Mouse (Mus musculus) midbrain, embryonic 14.5 days (tissue): ENCODE measurements around the gene Ryr1. TPM values are rescaled to one million over a fixed set of nuclear protein-coding genes. Genes with fewer than 3 reads are reported as not detected.
A peak's percentile ranks its signal among the peaks of the same experiment; 100 is the strongest.

ENCODE experiments used
- ATAC-seq: fragments of 200-750 bp; cut with Nextera tagmentation; 2 replicates; pipeline ENCODE4 v1.8.0; 2017; ENCODE audit warnings: moderate number of reproducible peaks, moderate library complexity; ENCODE audit not compliant: low FRiP score, low TSS enrichment
- DNase-seq: peaks from one replicate; pipeline ENCODE4 v3.0.0-alpha.2; 2015
- H3K27ac ChIP-seq: fragments of 300-500 bp; sonication (generic); replicated peaks from 2 replicates; pipeline ENCODE4 v1.5.1; 2014; ENCODE audit warnings: mild to moderate bottlenecking, low read depth, low read length, moderate library complexity
- H3K27me3 ChIP-seq: fragments of 300-500 bp; sonication (generic); 2 replicates; pipeline ENCODE4 v1.6.1; 2014; ENCODE audit warnings: low read length, control low read depth, mixed read lengths; ENCODE audit not compliant: control insufficient read depth, insufficient read depth
- H3K36me3 ChIP-seq: fragments of 300-500 bp; sonication (generic); 2 replicates; pipeline ENCODE4 v1.6.1; 2014; ENCODE audit warnings: low read length, control low read depth; ENCODE audit not compliant: control insufficient read depth, insufficient read depth
- H3K4me1 ChIP-seq: fragments of 300-500 bp; sonication (generic); 2 replicates; pipeline ENCODE4 v1.6.1; 2014; ENCODE audit warnings: mild to moderate bottlenecking, antibody characterized with exemption, low read length, control low read depth; ENCODE audit not compliant: control insufficient read depth, insufficient read depth
- H3K4me2 ChIP-seq: fragments of 300-500 bp; sonication (generic); 2 replicates; pipeline ENCODE4 v1.6.1; 2014; ENCODE audit warnings: mild to moderate bottlenecking, low read length, moderate library complexity
- H3K4me3 ChIP-seq: fragments of 300-500 bp; sonication (generic); replicated peaks from 2 replicates; pipeline ENCODE4 v1.5.1; 2014; ENCODE audit warnings: low read depth, low read length
- H3K9ac ChIP-seq: fragments of 300-500 bp; sonication (generic); replicated peaks from 2 replicates; pipeline ENCODE4 v1.6.1; 2014; ENCODE audit warnings: mild to moderate bottlenecking, low read length, moderate library complexity
- H3K9me3 ChIP-seq: fragments of 300-500 bp; sonication (generic); 2 replicates; pipeline ENCODE4 v1.6.1; 2016; ENCODE audit warnings: low read length, control low read depth, mixed read lengths; ENCODE audit not compliant: control insufficient read depth
- WGBS: fragments of 180-500 bp; shearing (Covaris S2); extraction: QIAGEN DNeasy Blood & Tissue Kit; methylation state at CpG from one replicate; pipeline ENCODE4 v1.1.7; 2014; 5-methylcytosine and 5-hydroxymethylcytosine counted together
- microRNA counts: library from miRNA; unstranded; fragments of <30 nt; microRNA quantifications from one replicate; lab custom pipeline; 2016
- microRNA-seq: library from miRNA; unstranded; fragments of <30 nt; microRNA quantifications from one replicate; pipeline ENCODE4, GENCODE M21; 2016
- polyA plus RNA-seq: library from polyadenylated mRNA; unstranded; fragments of >200 nt; fragmentation: Nextera tagmentation; extraction: Ambion mirVana; gene quantifications from 2 replicates; pipeline ENCODE4 v1.2.1, GENCODE M21; 2014

Gene Ryr1
- polyA plus RNA-seq, 1 experiment from 2014 or later = 5.2 TPM

DNA sequence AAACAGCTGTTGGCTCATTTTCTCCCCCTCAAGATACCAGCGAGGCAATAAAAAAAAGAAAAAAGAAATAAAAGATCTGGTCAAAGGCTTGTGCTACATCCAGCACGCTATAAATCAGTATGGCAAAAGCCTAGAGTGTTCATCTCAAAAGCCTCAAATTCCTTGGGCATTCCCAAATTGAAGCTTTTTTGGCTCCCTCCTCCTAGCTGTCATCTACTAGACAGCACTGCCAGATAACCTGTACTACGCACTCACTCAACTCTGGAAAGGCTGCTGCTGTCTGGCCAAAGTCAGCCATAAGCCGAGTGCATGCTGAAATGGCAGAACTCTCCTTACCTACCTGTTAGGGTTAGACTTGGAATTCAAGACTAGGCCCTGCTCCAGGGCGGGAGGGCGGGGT, 167.7 kb downstream of the Ryr1 start:
- H3K4me1 ChIP-seq = peaks cover 33% of the 10 kb centered on the region

DNA sequence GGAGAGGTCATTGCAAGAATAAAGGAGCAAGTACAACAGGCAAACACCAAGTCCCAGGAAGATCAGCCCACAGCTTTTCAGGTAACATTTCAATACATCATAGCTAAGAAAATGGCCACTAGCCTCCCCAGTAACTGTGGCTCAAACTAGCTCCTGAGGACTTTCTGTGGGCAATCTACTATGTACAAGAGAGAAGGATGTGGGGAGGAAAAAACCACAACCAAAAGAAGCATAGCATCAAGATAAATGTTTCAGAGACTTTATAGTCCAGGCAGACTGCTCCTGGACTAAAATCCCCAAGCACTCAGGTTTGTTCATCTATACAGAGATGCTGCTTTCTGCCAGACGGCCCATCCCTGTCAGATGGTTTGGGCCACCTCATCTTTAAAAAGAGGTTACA, 168.7 kb downstream of the Ryr1 start:
- 93% methylated on average over 1 of the region's 1 CpGs for WGBS
- Histone ChIP-seq H3K27me3 (no peaks in the 10 kb centered on the region), H3K4me3 (no peak overlapping the region), H3K4me1 (peaks cover 31% of the 10 kb centered on the region), H3K4me2 (no peak overlapping the region), H3K9me3 (no peaks in the 10 kb centered on the region), H3K27ac (no peak overlapping the region), H3K36me3 (no peaks in the 10 kb centered on the region), H3K9ac (no peak overlapping the region)
- ATAC-seq = no peak
- no peak for DNase-seq

More for the DNA sequence above, 167.7 kb downstream of the Ryr1 start:
- Histone ChIP-seq H3K9me3 (no peaks in the 10 kb centered on the region), H3K27ac (no peak overlapping the region), H3K4me2 (no peak overlapping the region), H3K27me3 (no peaks in the 10 kb centered on the region), H3K4me3 (no peak overlapping the region), H3K9ac (no peak overlapping the region), H3K36me3 (no peaks in the 10 kb centered on the region)
- WGBS = 91% methylated on average over 6 of the region's 6 CpGs
- ATAC-seq = no peak
- DNase-seq = no peak

DNA sequence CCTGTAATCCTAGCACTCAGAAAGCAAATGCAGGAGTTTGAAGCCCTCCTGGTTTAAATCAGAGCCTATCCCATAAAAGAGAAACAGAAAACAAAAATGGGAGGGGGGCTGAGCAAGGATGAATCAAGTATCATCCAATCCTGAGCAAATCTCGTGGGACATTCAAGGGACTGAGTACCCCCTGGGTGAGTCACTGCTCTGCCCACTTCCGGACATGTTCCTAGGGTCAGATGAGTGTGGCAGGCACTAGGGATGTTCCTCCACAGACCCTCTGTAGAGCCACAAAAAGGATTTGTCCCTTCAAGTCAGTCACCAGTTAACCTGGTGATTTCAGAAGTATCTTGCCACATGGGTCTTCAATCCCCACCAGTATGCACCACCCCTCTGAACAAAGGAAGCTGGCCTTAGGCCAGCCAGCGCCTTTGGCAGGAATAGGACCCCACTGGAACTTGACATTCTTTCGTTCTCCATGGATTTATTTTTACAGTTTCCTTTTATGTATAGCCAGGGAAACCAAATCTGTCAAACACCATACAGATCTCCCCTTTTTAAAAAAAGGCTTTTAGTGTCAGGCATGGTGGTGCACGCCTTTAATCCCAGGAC, 169.6 kb downstream of the Ryr1 start:
- peak; percentile 52 for DNase-seq
- ATAC-seq = no peak
- peak overlapping the region; percentile 20; the same call in 1 of the 2 replicates for H3K27ac ChIP-seq
- no peak overlapping the region for H3K4me2 ChIP-seq
- H3K36me3 ChIP-seq = peaks cover 2% of the 10 kb centered on the region; the same call in 1 of the 2 replicates
- H3K4me3 ChIP-seq = no peak overlapping the region
- H3K9ac ChIP-seq = no peak overlapping the region
- H3K4me1 ChIP-seq = peaks cover 23% of the 10 kb centered on the region
- H3K27me3 ChIP-seq = no peaks in the 10 kb centered on the region
- no peaks in the 10 kb centered on the region for H3K9me3 ChIP-seq
- 65% methylated on average over 5 of the region's 5 CpGs for WGBS

DNA sequence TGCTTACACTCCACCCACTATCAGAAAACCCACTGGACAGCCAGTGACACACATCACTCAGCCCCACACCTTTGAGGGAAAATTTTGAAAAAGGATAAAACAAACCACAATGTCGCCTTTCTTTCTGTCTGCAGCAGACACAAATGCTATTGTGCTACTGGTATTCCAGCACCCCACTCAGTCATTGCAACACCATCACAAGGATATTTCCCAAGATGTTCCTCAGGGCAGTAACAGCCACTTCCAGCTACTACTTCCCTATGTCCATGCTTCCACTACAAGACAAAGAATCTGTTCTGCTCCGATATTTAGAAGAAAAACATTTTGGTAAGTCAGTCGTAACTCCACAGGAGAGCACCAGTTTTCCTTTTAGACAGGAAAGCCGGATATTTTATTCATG, 170.2 kb downstream of the Ryr1 start:
- no peak for ATAC-seq
- Histone ChIP-seq H3K4me1 (peaks cover 16% of the 10 kb centered on the region), H3K9me3 (no peaks in the 10 kb centered on the region), H3K4me3 (no peak overlapping the region), H3K27me3 (no peaks in the 10 kb centered on the region), H3K4me2 (no peak overlapping the region), H3K36me3 (peaks cover 3% of the 10 kb centered on the region; the same call in 1 of the 2 replicates), H3K9ac (no peak overlapping the region), H3K27ac (no peak overlapping the region)
- 79% methylated on average over 4 of the region's 4 CpGs for WGBS
- DNase-seq = no peak

DNA sequence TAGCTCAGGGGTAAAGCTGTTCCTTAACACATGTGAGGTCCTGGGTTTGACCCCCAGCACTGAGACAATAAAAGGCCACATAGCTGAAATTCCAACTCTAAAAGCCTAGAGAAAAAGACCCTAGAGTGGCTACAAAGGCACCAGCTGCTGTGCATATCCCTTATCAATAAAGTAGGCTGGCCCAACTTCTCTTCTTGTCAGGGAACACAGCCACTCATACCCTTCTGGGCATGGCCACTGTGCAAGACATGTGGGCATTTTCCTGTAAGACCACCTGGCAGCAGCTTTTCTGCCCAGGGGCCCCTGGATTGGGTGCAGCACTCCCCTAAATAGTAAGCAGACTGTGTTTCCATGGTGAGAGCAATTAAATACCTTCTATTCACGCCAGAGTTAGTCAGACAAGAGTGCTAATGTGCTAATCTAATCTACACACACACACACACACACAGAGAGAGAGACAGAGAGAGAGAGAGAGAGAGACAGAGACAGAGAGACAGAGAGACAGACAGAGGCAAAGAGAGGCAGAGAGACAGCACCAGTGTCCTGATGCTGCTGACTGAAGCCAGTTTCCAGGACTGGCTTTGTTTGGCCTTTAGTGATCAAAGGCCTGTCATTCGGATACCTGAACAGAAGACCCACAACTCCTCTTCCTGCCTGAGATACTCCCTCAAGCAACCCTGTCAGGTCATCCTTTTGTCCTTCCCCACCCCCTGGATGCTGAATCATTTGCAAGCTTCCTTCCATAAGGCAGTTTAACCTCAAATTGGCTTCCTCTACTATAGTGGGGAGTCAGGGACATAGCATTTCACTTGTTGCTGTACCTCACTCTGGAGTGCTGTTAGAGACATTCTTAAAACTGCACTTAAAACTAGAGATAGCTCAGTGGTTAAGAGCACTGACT, 171.3 kb downstream of the Ryr1 start:
- no peak for ATAC-seq
- peak; percentile 33 for DNase-seq
- H3K9ac ChIP-seq = no peak overlapping the region; the same call in 1 of the 2 replicates

More for the DNA sequence above, 171.3 kb downstream of the Ryr1 start:
- Histone ChIP-seq H3K9me3 (no peaks in the 10 kb centered on the region), H3K27ac (0 out of 2 replicates have a peak overlapping the region, but pooled peaks have one; percentile 32), H3K4me1 (peaks cover 9% of the 10 kb centered on the region; the same call in 1 of the 2 replicates), H3K4me3 (no peak overlapping the region), H3K4me2 (no peak overlapping the region), H3K36me3 (peaks cover 3% of the 10 kb centered on the region; the same call in 1 of the 2 replicates), H3K27me3 (no peaks in the 10 kb centered on the region)
- WGBS = 6% methylated on average over 2 of the region's 2 CpGs

MicroRNA genes within 50 kb of the gene (microRNA counts, 519-probe panel; counts per million panel counts)
- microRNA mmu-miR-1963 (lab: Ali Mortazavi, UCI) = not detected

Small RNA genes within 50 kb of the gene (microRNA-seq; reads per million reads assigned to microRNA genes)
- gene Gm44408 (not detected), gene Mir1963 (not detected)

Other genes starting within 250 kb of the Ryr1 start
- 0.33 and 0.55 TPM in 2 replicates for gene Capn12, start 243.8 kb downstream of the Ryr1 start, polyA plus RNA-seq
- 102 and 118 TPM in 2 replicates for gene Actn4, start 162.8 kb downstream of the Ryr1 start, polyA plus RNA-seq
- gene Eif3k, start 143.3 kb downstream of the Ryr1 start, polyA plus RNA-seq = 320 and 343 TPM in 2 replicates
- gene Map4k1, start 143.1 kb downstream of the Ryr1 start, polyA plus RNA-seq = 5.5 and 10.2 TPM in 2 replicates
- 0.70 and 0.86 TPM in 2 replicates for gene Rasgrp4, start 9.7 kb upstream of the Ryr1 start, polyA plus RNA-seq
- 17.7 and 21.3 TPM in 2 replicates for gene Fam98c, start 31.1 kb upstream of the Ryr1 start, polyA plus RNA-seq
- gene Ggn, start 45.0 kb upstream of the Ryr1 start, polyA plus RNA-seq = 0.32 and 0.55 TPM in 2 replicates
- gene Spred3, start 45.2 kb upstream of the Ryr1 start, polyA plus RNA-seq = 9.4 and 11.2 TPM in 2 replicates
- gene Psmd8, start 55.5 kb upstream of the Ryr1 start, polyA plus RNA-seq = 290 and 302 TPM in 2 replicates
- 3.6 TPM in 2 replicates for gene Catsperg1, start 88.9 kb upstream of the Ryr1 start, polyA plus RNA-seq
- gene Kcnk6, start 107.3 kb upstream of the Ryr1 start, polyA plus RNA-seq = 0.54 and 0.85 TPM in 2 replicates
- 86.6 and 107 TPM in 2 replicates for gene Yif1b, start 113.2 kb upstream of the Ryr1 start, polyA plus RNA-seq
- gene 2200002D01Rik, start 123.3 kb upstream of the Ryr1 start, polyA plus RNA-seq = 0.29 and 0.57 TPM in 2 replicates
- gene Spint2, start 156.7 kb upstream of the Ryr1 start, polyA plus RNA-seq = 52.3 and 66.3 TPM in 2 replicates
- gene Ppp1r14a, start 164.1 kb upstream of the Ryr1 start, polyA plus RNA-seq = 0.94 and 3.9 TPM in 2 replicates
- gene Dpf1, start 178.8 kb upstream of the Ryr1 start, polyA plus RNA-seq = 203 and 214 TPM in 2 replicates